Mouse (Mus musculus) ES-CJ7 (cell line): ENCODE data around the gene Serpinb3a.
A peak's percentile ranks its signal among the peaks of the same experiment; 100 is the strongest.
"Not testable (repeated sequence)": the region's sequence is repeated elsewhere in the genome, so short reads cannot be mapped to it uniquely, and the experiment has no call there.

ENCODE experiments used
- DNase-seq: peaks from one replicate; pipeline ENCODE4 v3.0.0; 2011; ENCODE audit warnings: low read depth, low spot score

Serpinb3a gene

DNA sequence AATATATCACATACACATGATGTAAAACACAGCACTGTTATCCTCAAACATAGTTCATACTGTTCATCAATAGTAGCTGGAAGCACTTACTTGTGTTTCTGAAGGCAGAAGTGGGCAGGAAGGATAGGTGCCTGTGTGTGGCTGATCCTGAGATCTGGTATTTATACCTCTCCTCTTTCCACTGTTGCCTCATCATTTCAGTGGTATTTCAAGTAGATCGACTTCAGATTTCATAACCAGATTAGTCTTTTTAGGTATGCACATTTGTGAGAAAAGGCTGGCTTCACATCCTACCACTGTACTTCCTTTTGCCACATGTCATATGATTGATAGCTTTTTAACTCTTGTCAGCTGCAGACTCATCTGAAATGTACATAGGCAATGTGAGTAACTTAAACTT, at the start of gene Serpinb3a:
Gene Serpinb3a (minus strand): TSS at position 101 of the 400 bp plus-strand sequence.
- DNase-seq, result no peak

- DNase-seq, result peak; percentile 46
These were observed 46.3 kb upstream of the Serpinb3a start for GRCm38 (mm10) chr1:107098417-107098816.

- no peak for DNase-seq
These were observed 31.3 kb upstream of the Serpinb3a start, which contains the start of gene Serpinb3d for GRCm38 (mm10) chr1:107083406-107083805. TSS of gene Serpinb3d (minus strand) at chr1:107083506.

- not testable (repeated sequence) for DNase-seq
These were observed 17.9 kb downstream of the Serpinb3a start for GRCm38 (mm10) chr1:107034236-107034635.

GRCm38 (mm10) chr1:107025886-107026285, 26.2 kb downstream of the Serpinb3a start:
- DNase-seq, result no peak

GRCm38 (mm10) chr1:107015210-107015609, 36.9 kb downstream of the Serpinb3a start:
- DNase-seq, result no peak

DNA sequence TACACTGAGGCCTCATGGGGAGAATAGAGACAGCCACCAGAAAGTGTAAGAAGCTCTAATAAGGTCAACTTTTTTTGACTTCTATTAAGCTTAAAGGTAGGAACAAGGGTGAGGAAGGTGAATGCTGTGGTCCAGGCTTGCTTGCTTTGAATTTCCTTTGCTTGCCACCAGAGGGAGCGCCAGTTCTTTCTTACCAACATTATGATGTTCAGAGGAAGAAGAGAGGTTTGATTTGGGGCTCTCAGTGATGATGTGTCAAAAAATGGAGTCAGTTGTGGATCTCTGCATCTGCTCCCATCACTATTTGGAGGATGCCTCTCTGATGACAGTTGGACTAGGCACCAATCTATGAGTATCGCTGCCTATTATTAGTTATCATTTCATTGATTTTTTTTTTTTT, 37.6 kb downstream of the Serpinb3a start:
- peak; percentile 59 for DNase-seq

DNA sequence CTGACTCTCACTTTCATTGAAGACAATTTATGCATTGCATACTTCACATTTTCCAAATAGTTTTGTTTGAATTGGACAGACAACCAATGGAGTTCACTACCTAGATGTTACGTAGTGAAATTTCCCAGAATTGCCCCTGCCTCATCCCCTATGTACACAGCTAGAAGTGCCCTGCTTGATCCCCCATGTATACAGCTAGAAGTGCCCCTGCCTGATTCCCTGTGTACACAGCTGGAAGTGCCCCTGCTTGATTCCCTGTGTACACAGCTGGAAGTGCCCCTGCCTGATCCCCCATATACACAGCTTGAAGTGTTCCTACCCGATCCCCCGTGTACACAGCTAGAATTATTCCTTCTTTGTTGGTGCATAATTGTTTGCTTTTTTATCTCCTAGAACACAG, 45.8 kb downstream of the Serpinb3a start:
- no peak for DNase-seq

- DNase-seq, result no peak
These were observed 50.3 kb downstream of the Serpinb3a start for GRCm38 (mm10) chr1:107001754-107002153.

GRCm38 (mm10) chr1:107000424-107000823, 51.7 kb downstream of the Serpinb3a start:
- no peak for DNase-seq
